8 mouse cellular contexts compared by ENCODE assay signal in genomic region chr3:14679227-14679893, GRCm38 (mm10). TPM values are rescaled to one million over a fixed set of nuclear protein-coding genes. Genes with fewer than 3 reads are reported as not detected.
A peak's percentile ranks its signal among the peaks of the same experiment; 100 is the strongest.
DNase-seq lines count a peak whose midpoint lies in the region; ATAC-seq and TF ChIP-seq lines count a peak whose summit lies in the region.

No protein-coding gene starts in this region.

- no peak for TF ChIP-seq EP300 in liver, postnatal 0 days (IDR thresholded peaks at IDR 0.05; ENCODE audit: low read depth)

- no peaks in the 10 kb centered on the region for H3K4me1 ChIP-seq in forebrain, embryonic 16.5 days (replicated peaks; ENCODE audit: control insufficient read depth, insufficient read depth, low read length)
- no peaks in the 10 kb centered on the region for H3K4me1 ChIP-seq in kidney, embryonic 16.5 days (ENCODE audit: insufficient read depth, low read length)
- no peaks in the 10 kb centered on the region for H3K4me1 ChIP-seq in liver, postnatal 0 days (ENCODE audit: insufficient read depth)

- H3K36me3 ChIP-seq in forebrain, embryonic 16.5 days (ENCODE audit: control insufficient read depth, insufficient read depth): no peaks in the 10 kb centered on the region
- no peaks in the 10 kb centered on the region for H3K36me3 ChIP-seq in kidney, embryonic 16.5 days (ENCODE audit: insufficient read depth, low read length)
- H3K36me3 ChIP-seq in liver, postnatal 0 days (replicated peaks; ENCODE audit: insufficient read depth, low read length): no peaks in the 10 kb centered on the region

- no peak overlapping the region for H3K4me2 ChIP-seq in forebrain, embryonic 16.5 days (ENCODE audit: low read length)
- peak overlapping the region; percentile 29; the same call in 1 of the 2 replicates for H3K4me2 ChIP-seq in kidney, embryonic 16.5 days (replicated peaks; ENCODE audit: low read depth, low read length)
- peak overlapping the region; percentile 10; the same call in 1 of the 2 replicates for H3K4me2 ChIP-seq in liver, postnatal 0 days (ENCODE audit: low read depth, low read length)

- TF ChIP-seq CTCF in liver, postnatal 0 days (IDR thresholded peaks at IDR 0.05; ENCODE audit: low read depth): peak; percentile 65

- no peaks in the 10 kb centered on the region for H3K27me3 ChIP-seq in forebrain, embryonic 16.5 days (replicated peaks; ENCODE audit: control insufficient read depth, insufficient read depth, low read length)
- H3K27me3 ChIP-seq in kidney, embryonic 16.5 days (ENCODE audit: insufficient read depth, low read length): no peaks in the 10 kb centered on the region
- no peaks in the 10 kb centered on the region for H3K27me3 ChIP-seq in liver, postnatal 0 days (ENCODE audit: insufficient read depth, low read length)

- 20% methylated on average over 15 of the region's 15 CpGs for WGBS in forebrain, embryonic 16.5 days
- WGBS in kidney, embryonic 16.5 days: 17% methylated on average over 15 of the region's 15 CpGs
- WGBS in liver, postnatal 0 days (ENCODE audit: insufficient replicate concordance): 22% methylated on average over 15 of the region's 15 CpGs

- ATAC-seq in forebrain, embryonic 16.5 days: peak; percentile 69
- peak; percentile 70; the same call in 1 of the 2 replicates for ATAC-seq in kidney, embryonic 16.5 days (ENCODE audit: low FRiP score, low TSS enrichment)
- peak; percentile 77 for ATAC-seq in liver, postnatal 0 days
- ATAC-seq in megakaryocyte, adult 5-6 weeks (ENCODE audit: poor library complexity, severe bottlenecking): no peak; the same call in 1 of the 2 replicates

- no peak overlapping the region for H3K4me3 ChIP-seq in forebrain, embryonic 16.5 days (replicated peaks; ENCODE audit: low read length)
- no peak overlapping the region for H3K4me3 ChIP-seq in kidney, embryonic 16.5 days (ENCODE audit: low read length)
- H3K4me3 ChIP-seq in liver, postnatal 0 days (ENCODE audit: low read depth, low read length): no peak overlapping the region

- no peaks in the 10 kb centered on the region for H3K9me3 ChIP-seq in forebrain, embryonic 16.5 days (ENCODE audit: control insufficient read depth, low read length)
- H3K9me3 ChIP-seq in kidney, embryonic 16.5 days (ENCODE audit: low read length): no peaks in the 10 kb centered on the region
- H3K9me3 ChIP-seq in liver, postnatal 0 days (ENCODE audit: low read length): no peaks in the 10 kb centered on the region

- no peak overlapping the region for H3K9ac ChIP-seq in forebrain, embryonic 16.5 days (replicated peaks; ENCODE audit: low read depth, low read length)
- 0 out of 2 replicates have a peak overlapping the region, but pooled peaks have one; percentile 16 for H3K9ac ChIP-seq in kidney, embryonic 16.5 days (replicated peaks; ENCODE audit: low read length)
- H3K9ac ChIP-seq in liver, postnatal 0 days (replicated peaks): no peak overlapping the region

- H3K27ac ChIP-seq in forebrain, embryonic 16.5 days (ENCODE audit: low read length): no peak overlapping the region
- H3K27ac ChIP-seq in kidney, embryonic 16.5 days (ENCODE audit: low read length): no peak overlapping the region
- no peak overlapping the region for H3K27ac ChIP-seq in liver, postnatal 0 days (ENCODE audit: low read depth)

- peak; percentile 61 to 70 for DNase-seq in cerebellum, postnatal 10 days
- no peak for DNase-seq in cerebellum, adult 9-11 months
- peak; percentile 79 for DNase-seq in adipocyte (ENCODE audit: low spot score)
- DNase-seq in liver, postnatal 0 days: peak; percentile 44
- DNase-seq in retina, adult 2 months (ENCODE audit: low read depth, low spot score): peak; percentile 9

RNA-seq across cellular contexts. Expression of gene Car13, which starts 37.8 kb away (rescaled TPM):
- polyA plus RNA-seq in forebrain, embryonic 16.5 days (2015; fragmentation: Nextera tagmentation; extraction: Ambion mirVana): 0.96 and 1.4 TPM in 2 replicates
- polyA plus RNA-seq in kidney, embryonic 16.5 days (2015; fragmentation: Nextera tagmentation; extraction: Ambion mirVana): 3.7 and 4.0 TPM in 2 replicates
- 0.94 and 0.99 TPM in 2 replicates for polyA plus RNA-seq in liver, postnatal 0 days (2015; fragmentation: Nextera tagmentation; extraction: Ambion mirVana)
- 5.0 and 6.4 TPM in 2 replicates for total RNA-seq in megakaryocyte, adult 5-6 weeks (2015)
- total RNA-seq in megakaryocyte, adult 5-6 weeks (2017): 1.1 and 3.2 TPM in 2 replicates
